Mouse (Mus musculus): Measurements from ENCODE around the gene Mpv17l. TPM values are rescaled to one million over a fixed set of nuclear protein-coding genes. Genes with fewer than 3 reads are reported as not detected.
"Not testable (repeated sequence)": the region's sequence is repeated elsewhere in the genome, so short reads cannot be mapped to it uniquely, and the experiment has no call there.

Mpv17l gene
- 11.2 and 12.5 TPM in 2 replicates for polyA plus RNA-seq (2015; fragmentation: Nextera tagmentation; extraction: Ambion mirVana)

- H3K4me3 ChIP-seq (ENCODE audit: low read length): peak within 1 kb of the TSS; percentile 72
- H3K27ac ChIP-seq (ENCODE audit: low read length): peak within 1 kb of the TSS; percentile 89
- H3K27me3 ChIP-seq (ENCODE audit: control insufficient read depth, insufficient read depth, low read depth, low read length): no peaks in the 10 kb centered on the region
- 0% methylated on average over 32 of the region's 57 CpGs for WGBS
- peak within 1 kb of the TSS; percentile 71 for H3K4me2 ChIP-seq (ENCODE audit: low read depth, low read length)
- H3K9me3 ChIP-seq (ENCODE audit: control insufficient read depth, low read length): no peaks in the 10 kb centered on the region
- H3K36me3 ChIP-seq (ENCODE audit: control insufficient read depth, insufficient read depth, low read length): no peaks in the 10 kb centered on the region
- peak; percentile 98 for ATAC-seq (ENCODE audit: low read depth)
- H3K9ac ChIP-seq (ENCODE audit: low read length): peak within 1 kb of the TSS; percentile 87
- H3K4me1 ChIP-seq (replicated peaks; ENCODE audit: control insufficient read depth, insufficient read depth, low read length): peaks cover 9% of the 10 kb centered on the region
These were observed at the start of gene Mpv17l, which contains the start of gene Pdxdc1 for GRCm38 (mm10) chr16:13902888-13903483. Gene Mpv17l (plus strand): TSS chr16:13903161. Gene Pdxdc1 (minus strand): TSS chr16:13903131.

GRCm38 (mm10) chr16:13853886-13854285, 49.1 kb upstream of the Mpv17l start:
- Histone ChIP-seq H3K9me3 (ENCODE audit: control insufficient read depth, low read length) (no peaks in the 10 kb centered on the region), H3K4me1 (replicated peaks; ENCODE audit: control insufficient read depth, insufficient read depth, low read length) (no peaks in the 10 kb centered on the region), H3K27ac (ENCODE audit: low read length) (no peak overlapping the region), H3K4me3 (ENCODE audit: low read length) (no peak overlapping the region), H3K27me3 (ENCODE audit: control insufficient read depth, insufficient read depth, low read depth, low read length) (no peaks in the 10 kb centered on the region), H3K4me2 (ENCODE audit: low read depth, low read length) (no peak overlapping the region), H3K9ac (ENCODE audit: low read length) (no peak overlapping the region), H3K36me3 (ENCODE audit: control insufficient read depth, insufficient read depth, low read length) (peaks cover 16% of the 10 kb centered on the region)
- WGBS: 90% methylated on average over 4 of the region's 4 CpGs
- no peak for ATAC-seq (ENCODE audit: low read depth)

- no peak overlapping the region for H3K4me2 ChIP-seq (ENCODE audit: low read depth, low read length)
- WGBS: 53% methylated on average over 4 of the region's 4 CpGs
- H3K4me3 ChIP-seq (ENCODE audit: low read length): no peak overlapping the region
- peaks cover 18% of the 10 kb centered on the region for H3K36me3 ChIP-seq (ENCODE audit: control insufficient read depth, insufficient read depth, low read length)
- ATAC-seq (ENCODE audit: low read depth): no peak
- no peak overlapping the region for H3K27ac ChIP-seq (ENCODE audit: low read length)
- no peak overlapping the region for H3K9ac ChIP-seq (ENCODE audit: low read length)
- no peaks in the 10 kb centered on the region for H3K27me3 ChIP-seq (ENCODE audit: control insufficient read depth, insufficient read depth, low read depth, low read length)
- H3K4me1 ChIP-seq (replicated peaks; ENCODE audit: control insufficient read depth, insufficient read depth, low read length): no peaks in the 10 kb centered on the region; the same call in 1 of the 2 replicates
- H3K9me3 ChIP-seq (ENCODE audit: control insufficient read depth, low read length): no peaks in the 10 kb centered on the region
These were observed 36.9 kb upstream of the Mpv17l start for GRCm38 (mm10) chr16:13866076-13866475.

GRCm38 (mm10) chr16:13866616-13867015, 36.3 kb upstream of the Mpv17l start:
- WGBS: 68% methylated on average over 5 of the region's 5 CpGs
- Histone ChIP-seq H3K9me3 (ENCODE audit: control insufficient read depth, low read length) (no peaks in the 10 kb centered on the region), H3K9ac (ENCODE audit: low read length) (no peak overlapping the region), H3K4me2 (ENCODE audit: low read depth, low read length) (no peak overlapping the region), H3K4me1 (replicated peaks; ENCODE audit: control insufficient read depth, insufficient read depth, low read length) (no peaks in the 10 kb centered on the region; the same call in 1 of the 2 replicates), H3K36me3 (ENCODE audit: control insufficient read depth, insufficient read depth, low read length) (peaks cover 18% of the 10 kb centered on the region), H3K27ac (ENCODE audit: low read length) (no peak overlapping the region), H3K27me3 (ENCODE audit: control insufficient read depth, insufficient read depth, low read depth, low read length) (no peaks in the 10 kb centered on the region), H3K4me3 (ENCODE audit: low read length) (no peak overlapping the region)
- no peak for ATAC-seq (ENCODE audit: low read depth)

GRCm38 (mm10) chr16:13867406-13867805, 35.6 kb upstream of the Mpv17l start:
- not testable (repeated sequence) for H3K4me2 ChIP-seq (ENCODE audit: low read depth, low read length); ATAC-seq (ENCODE audit: low read depth); H3K4me1 ChIP-seq (replicated peaks; ENCODE audit: control insufficient read depth, insufficient read depth, low read length); H3K27ac ChIP-seq (ENCODE audit: low read length); H3K9ac ChIP-seq (ENCODE audit: low read length); H3K9me3 ChIP-seq (ENCODE audit: control insufficient read depth, low read length); H3K4me3 ChIP-seq (ENCODE audit: low read length); H3K27me3 ChIP-seq (ENCODE audit: control insufficient read depth, insufficient read depth, low read depth, low read length)
- WGBS: 51% methylated on average over 5 of the region's 5 CpGs
- H3K36me3 ChIP-seq (ENCODE audit: control insufficient read depth, insufficient read depth, low read length): peaks cover 18% of the 10 kb centered on the region

- H3K27ac ChIP-seq (ENCODE audit: low read length): no peak overlapping the region
- peak overlapping the region; percentile 17; the same call in 1 of the 2 replicates for H3K4me2 ChIP-seq (ENCODE audit: low read depth, low read length)
- H3K4me3 ChIP-seq (ENCODE audit: low read length): peak overlapping the region; percentile 5; the same call in 1 of the 2 replicates
- WGBS: 32% methylated on average over 39 of the region's 42 CpGs
- H3K27me3 ChIP-seq (ENCODE audit: control insufficient read depth, insufficient read depth, low read depth, low read length): no peaks in the 10 kb centered on the region
- H3K4me1 ChIP-seq (replicated peaks; ENCODE audit: control insufficient read depth, insufficient read depth, low read length): no peaks in the 10 kb centered on the region; the same call in 1 of the 2 replicates
- no peak overlapping the region for H3K9ac ChIP-seq (ENCODE audit: low read length)
- H3K36me3 ChIP-seq (ENCODE audit: control insufficient read depth, insufficient read depth, low read length): peaks cover 14% of the 10 kb centered on the region
- no peaks in the 10 kb centered on the region for H3K9me3 ChIP-seq (ENCODE audit: control insufficient read depth, low read length)
- ATAC-seq (ENCODE audit: low read depth): no peak
These were observed 34.9 kb upstream of the Mpv17l start for GRCm38 (mm10) chr16:13867910-13868514.

GRCm38 (mm10) chr16:13875483-13875882, 27.5 kb upstream of the Mpv17l start:
- Histone ChIP-seq H3K9ac (ENCODE audit: low read length) (no peak overlapping the region), H3K4me2 (ENCODE audit: low read depth, low read length) (no peak overlapping the region), H3K27ac (ENCODE audit: low read length) (no peak overlapping the region), H3K27me3 (ENCODE audit: control insufficient read depth, insufficient read depth, low read depth, low read length) (no peaks in the 10 kb centered on the region), H3K36me3 (ENCODE audit: control insufficient read depth, insufficient read depth, low read length) (peaks cover 21% of the 10 kb centered on the region; the same call in 1 of the 2 replicates), H3K4me3 (ENCODE audit: low read length) (no peak overlapping the region), H3K4me1 (replicated peaks; ENCODE audit: control insufficient read depth, insufficient read depth, low read length) (no peaks in the 10 kb centered on the region), H3K9me3 (ENCODE audit: control insufficient read depth, low read length) (no peaks in the 10 kb centered on the region)
- ATAC-seq (ENCODE audit: low read depth): no peak
- 84% methylated on average over 4 of the region's 4 CpGs for WGBS

- Histone ChIP-seq H3K4me2 (ENCODE audit: low read depth, low read length) (no peak overlapping the region), H3K36me3 (ENCODE audit: control insufficient read depth, insufficient read depth, low read length) (peaks cover 6% of the 10 kb centered on the region; the same call in 1 of the 2 replicates), H3K4me1 (replicated peaks; ENCODE audit: control insufficient read depth, insufficient read depth, low read length) (no peaks in the 10 kb centered on the region), H3K4me3 (ENCODE audit: low read length) (no peak overlapping the region), H3K9me3 (ENCODE audit: control insufficient read depth, low read length) (no peaks in the 10 kb centered on the region), H3K27me3 (ENCODE audit: control insufficient read depth, insufficient read depth, low read depth, low read length) (no peaks in the 10 kb centered on the region), H3K27ac (ENCODE audit: low read length) (peak overlapping the region; percentile 44; the same call in 1 of the 2 replicates), H3K9ac (ENCODE audit: low read length) (no peak overlapping the region)
- 17% methylated on average over 3 of the region's 3 CpGs for WGBS
- no peak for ATAC-seq (ENCODE audit: low read depth)
These were observed 19.7 kb upstream of the Mpv17l start for GRCm38 (mm10) chr16:13883094-13883774.

GRCm38 (mm10) chr16:13890449-13890848, 12.5 kb upstream of the Mpv17l start:
- H3K9me3 ChIP-seq (ENCODE audit: control insufficient read depth, low read length): no peaks in the 10 kb centered on the region
- 80% methylated on average over 2 of the region's 2 CpGs for WGBS
- no peaks in the 10 kb centered on the region for H3K36me3 ChIP-seq (ENCODE audit: control insufficient read depth, insufficient read depth, low read length)
- H3K27ac ChIP-seq (ENCODE audit: low read length): no peak overlapping the region
- no peak overlapping the region for H3K4me3 ChIP-seq (ENCODE audit: low read length)
- no peaks in the 10 kb centered on the region for H3K4me1 ChIP-seq (replicated peaks; ENCODE audit: control insufficient read depth, insufficient read depth, low read length)
- H3K9ac ChIP-seq (ENCODE audit: low read length): no peak overlapping the region
- no peak for ATAC-seq (ENCODE audit: low read depth)
- no peaks in the 10 kb centered on the region for H3K27me3 ChIP-seq (ENCODE audit: control insufficient read depth, insufficient read depth, low read depth, low read length)
- H3K4me2 ChIP-seq (ENCODE audit: low read depth, low read length): no peak overlapping the region

Data from lung, embryonic 16.5 days (tissue).